Mouse (Mus musculus) CH12.LX (cell line): ENCODE data around the gene Sde2.

ENCODE experiments used
- CTCF ChIP-seq, 2 experiments: IDR thresholded peaks in 1 of 2; conservative IDR thresholded peaks in 1 of 2; 2 replicates each; pipeline ENCODE4 v1.5.1; 2011 to 2012; ENCODE audit warnings: low read depth in 2 of 2, low read length in 2 of 2, improper control_type of control experiment in 1 of 2, inconsistent platforms in 1 of 2, mild to moderate bottlenecking in 1 of 2, moderate library complexity in 1 of 2
- ETS1 ChIP-seq: conservative IDR thresholded peaks from 2 replicates; pipeline ENCODE4 v1.6.1; 2012; ENCODE audit warnings: low read depth, mild to moderate bottlenecking, inconsistent platforms, low read length, improper control_type of control experiment, moderate library complexity
- ZNF384 ChIP-seq: IDR thresholded peaks from 2 replicates; pipeline ENCODE4 v1.6.1; 2012; ENCODE audit warnings: low read depth, low read length, improper control_type of control experiment, inconsistent platforms

GRCm38 (mm10) chr1:180884484-180884883, 33.6 kb downstream of the Sde2 start:
- TF ChIP-seq ZNF384, result no peak
- no peak for TF ChIP-seq CTCF (conservative IDR thresholded peaks at IDR 0.05 in 1 of 2, IDR thresholded peaks at IDR 0.05 in 1 of 2; ENCODE audit: low read depth in 2 of 2, low read length in 2 of 2)
- TF ChIP-seq ETS1, result no peak; the same call in 1 of the 2 replicates
